9 mouse cellular contexts compared by ENCODE assay signal in genomic region chr7:40901201-40901600, GRCm38 (mm10). TPM values are rescaled to one million over a fixed set of nuclear protein-coding genes. Genes with fewer than 3 reads are reported as not detected.
DNase-seq lines count a peak whose midpoint lies in the region; ATAC-seq and TF ChIP-seq lines count a peak whose summit lies in the region.
"Had no signal": no experiment of that assay in that cellular context is flagged by ENCODE, and none has a peak within 500 bp of the region (broad histone marks: within the 10 kb centered on the region; RNA-seq: fewer than 3 reads in every experiment).

No protein-coding gene starts in this region.

- H3K4me1 ChIP-seq in ES-Bruce4 (ENCODE audit: control insufficient read depth, insufficient read depth, low read length), result no peaks in the 10 kb centered on the region
- peaks cover 12% of the 10 kb centered on the region for H3K4me1 ChIP-seq in forebrain, postnatal 0 days (ENCODE audit: insufficient read depth)
- peaks cover 46% of the 10 kb centered on the region for H3K4me1 ChIP-seq in hindbrain, embryonic 13.5 days (replicated peaks)
- H3K4me1 ChIP-seq in lung, postnatal 0 days (ENCODE audit: insufficient read depth, low read depth, low read length), result no peaks in the 10 kb centered on the region

- peaks cover 14% of the 10 kb centered on the region for H3K27me3 ChIP-seq in ES-Bruce4 (ENCODE audit: control insufficient read depth, insufficient read depth, low read length, poor library complexity, severe bottlenecking)
- no peaks in the 10 kb centered on the region for H3K27me3 ChIP-seq in forebrain, postnatal 0 days (ENCODE audit: insufficient read depth, low read length)
- H3K27me3 ChIP-seq in hindbrain, embryonic 13.5 days, result peaks cover 43% of the 10 kb centered on the region
- peaks cover 31% of the 10 kb centered on the region for H3K27me3 ChIP-seq in lung, postnatal 0 days (replicated peaks; ENCODE audit: insufficient read depth, low read length)

- 1% methylated on average over 16 of the region's 16 CpGs for WGBS in forebrain, postnatal 0 days
- WGBS in hindbrain, embryonic 13.5 days, result 1% methylated on average over 16 of the region's 16 CpGs
- WGBS in lung, postnatal 0 days, result 3% methylated on average over 16 of the region's 16 CpGs

- H3K9ac ChIP-seq in ES-Bruce4 (ENCODE audit: low read depth, poor library complexity, severe bottlenecking), result no peak overlapping the region
- peak overlapping the region; percentile 84; the same call in 1 of the 2 replicates for H3K9ac ChIP-seq in forebrain, postnatal 0 days
- H3K9ac ChIP-seq in hindbrain, embryonic 13.5 days, result peak overlapping the region; percentile 79
- H3K9ac ChIP-seq in lung, postnatal 0 days (replicated peaks; ENCODE audit: low read depth), result no peak overlapping the region

- no peaks in the 10 kb centered on the region for H3K9me3 ChIP-seq in ES-Bruce4 (replicated peaks; ENCODE audit: control insufficient read depth, insufficient read depth, low read length, poor library complexity, severe bottlenecking)
- no peaks in the 10 kb centered on the region for H3K9me3 ChIP-seq in forebrain, postnatal 0 days (ENCODE audit: low read length)
- no peaks in the 10 kb centered on the region for H3K9me3 ChIP-seq in hindbrain, embryonic 13.5 days
- H3K9me3 ChIP-seq in lung, postnatal 0 days (ENCODE audit: low read length), result no peaks in the 10 kb centered on the region

- no peak overlapping the region for H3K4me3 ChIP-seq in ES-Bruce4 (ENCODE audit: low read depth, low read length)
- peak overlapping the region; percentile 55 for H3K4me3 ChIP-seq in forebrain, postnatal 0 days (ENCODE audit: low read depth, low read length)
- peak overlapping the region; percentile 72 for H3K4me3 ChIP-seq in hindbrain, embryonic 13.5 days
- H3K4me3 ChIP-seq in lung, postnatal 0 days (ENCODE audit: low read depth, low read length), result no peak overlapping the region
- H3K4me3 ChIP-seq: myocyte had no signal

- peak overlapping the region; percentile 76 for H3K4me2 ChIP-seq in forebrain, postnatal 0 days (ENCODE audit: low read depth)
- H3K4me2 ChIP-seq in hindbrain, embryonic 13.5 days, result peak overlapping the region; percentile 93
- H3K4me2 ChIP-seq in lung, postnatal 0 days (replicated peaks; ENCODE audit: low read depth, low read length), result no peak overlapping the region

- TF ChIP-seq CTCF in ES-Bruce4 (IDR thresholded peaks at IDR 0.05; ENCODE audit: low read depth, low read length), result peak; percentile 40
- TF ChIP-seq CTCF in forebrain, postnatal 0 days (IDR thresholded peaks at IDR 0.05; ENCODE audit: low read depth), result peak; percentile 89
- TF ChIP-seq CTCF in lung, postnatal 0 days (IDR thresholded peaks at IDR 0.05), result peak; percentile 59

- peak; percentile 87 for ATAC-seq in forebrain, postnatal 0 days
- peak; percentile 75 for ATAC-seq in hindbrain, embryonic 13.5 days (ENCODE audit: low FRiP score)
- no peak for ATAC-seq in lung, postnatal 0 days
- ATAC-seq in megakaryocyte progenitor cell, adult 5-6 weeks (replicated peaks; ENCODE audit: poor library complexity), result no peak

- TF ChIP-seq POLR2A in ES-Bruce4 (IDR thresholded peaks at IDR 0.05; ENCODE audit: insufficient read depth, low read length), result no peak

- TF ChIP-seq EP300 in ES-Bruce4 (IDR thresholded peaks at IDR 0.05; ENCODE audit: insufficient read depth, low read depth, low read length), result no peak
- TF ChIP-seq EP300 in lung, postnatal 0 days (IDR thresholded peaks at IDR 0.05), result no peak

- no peak overlapping the region for H3K27ac ChIP-seq in ES-Bruce4 (ENCODE audit: insufficient read depth, low read length)
- H3K27ac ChIP-seq in forebrain, postnatal 0 days (ENCODE audit: low read depth, low read length), result no peak overlapping the region
- peak overlapping the region; percentile 19; the same call in 1 of the 2 replicates for H3K27ac ChIP-seq in hindbrain, embryonic 13.5 days
- H3K27ac ChIP-seq in lung, postnatal 0 days (ENCODE audit: low read length), result no peak overlapping the region

- peak; percentile 14 for DNase-seq in c-Kit-positive CD71-negative TER-119-negative erythroid progenitor cells, embryonic 14.5 days (ENCODE audit: low read depth)
- DNase-seq in forebrain, postnatal 0 days, result peak; percentile 95
- peak; percentile 88 to 92 for DNase-seq in layer of hippocampus, postnatal 10 days (ENCODE audit: low spot score in 2 of 2)
- DNase-seq in lung, postnatal 0 days (ENCODE audit: low spot score), result peak; percentile 13
- DNase-seq in right cerebral cortex, postnatal 10 days (ENCODE audit: low spot score in 2 of 2), result peak; percentile 91 to 93

- no peaks in the 10 kb centered on the region for H3K36me3 ChIP-seq in ES-Bruce4 (ENCODE audit: control insufficient read depth, insufficient read depth, low read length, poor library complexity, severe bottlenecking)
- H3K36me3 ChIP-seq in forebrain, postnatal 0 days (ENCODE audit: insufficient read depth), result no peaks in the 10 kb centered on the region
- H3K36me3 ChIP-seq in hindbrain, embryonic 13.5 days, result peaks cover 15% of the 10 kb centered on the region
- H3K36me3 ChIP-seq in lung, postnatal 0 days (ENCODE audit: insufficient read depth, low read length), result no peaks in the 10 kb centered on the region

RNA-seq across cellular contexts. Expression of gene Vstm2b, which starts 3.1 kb away (rescaled TPM):
- polyA plus RNA-seq in ES-Bruce4 (2011; ENCODE audit: insufficient read depth, insufficient read length, low read depth, missing spikeins), result 0.47 and 1.0 TPM in 2 replicates
- 55.4 and 64.6 TPM in 2 replicates for total RNA-seq in forebrain, postnatal 0 days (2014; rRNA removed)
- polyA plus RNA-seq in forebrain, postnatal 0 days (2015; fragmentation: Nextera tagmentation; extraction: Ambion mirVana), result 27.2 and 31.8 TPM in 2 replicates
- polyA plus RNA-seq in hindbrain, embryonic 13.5 days (2015; fragmentation: Nextera tagmentation; extraction: Ambion mirVana), result 18.2 and 21.4 TPM in 2 replicates
- 10 to 100 TPM; 55.9 to 60.9 TPM for total RNA-seq in layer of hippocampus, postnatal 10 days (2021)
- 0.54 TPM in 2 replicates for polyA plus RNA-seq in lung, postnatal 0 days (2015; fragmentation: Nextera tagmentation; extraction: Ambion mirVana)
- total RNA-seq in megakaryocyte progenitor cell, adult 5-6 weeks (2015), result not detected in 2 replicates
- total RNA-seq in megakaryocyte progenitor cell, adult 5-6 weeks (2017), result not detected in 2 replicates
- polyA plus RNA-seq: myocyte had no signal

Comparison
In these comparisons a context has a peak if more than half of its experiments do, and no peak if none do; other contexts are left out.
1. H3K4me3 ChIP-seq: peak in forebrain, postnatal 0 days (single experiment) and hindbrain, embryonic 13.5 days (single experiment); none in ES-Bruce4 (single experiment) and lung, postnatal 0 days (single experiment).
2. H3K9ac ChIP-seq: peak in forebrain, postnatal 0 days (single experiment) and hindbrain, embryonic 13.5 days (single experiment); none in ES-Bruce4 (single experiment) and lung, postnatal 0 days (single experiment).
3. DNase-seq: peak in every context shown above with its lines; median percentile 95 in forebrain, postnatal 0 days; 92 in right cerebral cortex, postnatal 10 days; 90 in layer of hippocampus, postnatal 10 days; 14 in c-Kit-positive CD71-negative TER-119-negative erythroid progenitor cells, embryonic 14.5 days; 13 in lung, postnatal 0 days.
4. ATAC-seq: peak in forebrain, postnatal 0 days (single experiment) and hindbrain, embryonic 13.5 days (single experiment); none in lung, postnatal 0 days (single experiment) and megakaryocyte progenitor cell, adult 5-6 weeks (single experiment).
5. Peak in every context shown above with its lines, with median percentiles within 50 percentile points of each other: CTCF ChIP-seq.